Mouse (Mus musculus) T-helper 17 cell (primary cell): ENCODE results near the gene Pdzd7.

Source experiments
- in situ Hi-C, 2 experiments: fragments of 300-600 bp; cut with MboI, MseI; formaldehyde crosslinking; loops; 1 replicate in 1 of 2; 2 replicates in 1 of 2; pipeline ENCODE4 v1.15.1; 2025; ENCODE audit warnings: high pct_unique_total_duplicates in 2 of 2

Gene Pdzd7

DNA sequence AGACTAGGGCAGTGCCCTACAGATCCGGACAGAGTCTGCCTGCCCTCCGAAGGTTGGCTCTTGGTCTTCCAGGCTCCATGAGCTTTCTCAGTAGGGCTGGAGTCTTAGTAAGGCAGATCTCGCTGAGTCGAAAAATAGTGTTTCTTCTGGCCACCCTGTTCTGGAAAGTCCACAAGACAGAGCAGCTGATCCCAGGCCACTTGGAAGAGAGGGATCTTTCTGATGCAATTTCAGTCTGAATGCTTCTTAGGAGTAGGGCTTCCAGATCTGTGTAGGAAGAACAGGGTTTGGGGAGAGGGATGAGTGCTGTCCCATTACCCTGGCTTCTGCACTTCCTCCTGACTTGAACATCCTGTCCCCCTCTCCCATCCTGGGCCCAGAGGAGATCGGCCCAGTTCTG, at the start of gene Pdzd7:
Gene Pdzd7 (minus strand): TSS at position 67 of the 400 bp plus-strand sequence.
- in situ Hi-C loops: no loop called here

DNA sequence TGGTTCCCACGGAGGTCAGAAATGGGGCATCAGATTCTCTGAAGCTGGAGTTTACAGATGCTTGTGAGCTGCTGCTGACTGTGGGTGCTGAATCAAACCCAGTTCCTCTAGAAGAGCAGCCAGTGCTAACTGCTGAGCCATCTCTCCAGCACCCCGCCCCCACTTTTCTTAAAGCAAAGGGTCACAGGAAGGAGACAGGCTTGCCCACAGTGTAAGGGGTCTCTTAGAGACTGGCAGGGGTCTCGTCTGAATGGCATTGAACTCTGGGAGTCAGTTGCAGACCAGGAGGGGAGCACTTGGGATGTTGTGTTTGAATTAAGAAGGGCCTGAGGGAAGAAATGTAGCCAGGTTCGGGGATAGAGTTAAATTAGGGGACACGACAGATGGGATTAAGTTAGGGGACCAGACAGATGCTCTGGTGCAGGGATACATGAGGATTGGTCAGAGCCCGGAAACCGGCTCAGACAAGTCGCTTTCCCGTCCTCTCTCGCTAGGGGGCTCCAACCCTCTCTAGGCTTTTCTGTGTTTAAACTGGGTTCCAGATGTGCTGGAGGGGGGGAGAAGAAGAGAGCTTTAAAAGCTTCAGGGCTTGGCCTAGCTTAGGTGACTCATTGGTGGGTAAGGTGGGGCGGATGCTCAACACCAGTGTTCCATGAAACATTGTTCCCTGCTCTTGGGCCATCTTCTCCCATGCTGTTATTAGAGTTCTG, 36.5 kb upstream of the Pdzd7 start:
- in situ Hi-C loops: no loop called here

DNA sequence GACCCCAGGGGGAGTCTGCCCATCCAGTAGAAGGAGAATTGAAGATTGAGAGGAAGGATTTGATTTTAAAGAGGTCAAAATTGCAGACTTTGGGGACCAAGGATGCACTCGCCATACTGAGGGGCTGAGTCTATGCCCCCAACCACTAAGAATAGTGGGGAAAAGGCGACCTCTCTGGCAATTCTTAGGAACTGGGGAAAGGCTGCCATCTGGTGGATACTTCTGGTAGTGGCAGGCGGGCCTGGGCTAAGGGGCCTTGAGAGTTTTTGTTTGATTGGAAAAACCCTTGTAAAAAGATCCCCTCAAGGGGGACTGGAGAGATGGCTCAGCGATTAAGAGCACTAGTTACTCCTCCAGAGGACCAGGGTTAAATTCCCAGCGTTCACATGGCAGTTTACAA, 35.8 kb upstream of the Pdzd7 start:
- in situ Hi-C loops: no loop called here

DNA sequence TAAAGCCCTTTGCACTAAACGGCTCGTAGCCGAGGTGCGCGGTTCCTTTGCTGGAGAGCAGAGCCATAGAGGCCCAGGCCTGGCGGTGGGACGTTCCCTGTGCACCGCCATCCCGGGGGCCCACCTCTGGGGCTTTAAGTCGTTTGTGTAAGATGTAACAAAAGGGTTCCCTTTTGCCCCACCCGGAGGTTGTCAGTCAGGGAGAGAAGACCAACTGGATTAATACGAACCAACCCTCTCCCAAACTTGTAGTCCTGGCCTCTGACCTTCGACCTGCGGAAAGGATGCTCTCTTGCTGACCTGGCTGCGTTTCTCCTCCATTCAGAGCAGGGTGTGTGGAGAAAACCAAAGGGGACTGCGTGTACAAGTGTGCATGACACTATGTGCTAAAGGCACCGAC, 35.2 kb upstream of the Pdzd7 start:
- in situ Hi-C loops: no loop called here

DNA sequence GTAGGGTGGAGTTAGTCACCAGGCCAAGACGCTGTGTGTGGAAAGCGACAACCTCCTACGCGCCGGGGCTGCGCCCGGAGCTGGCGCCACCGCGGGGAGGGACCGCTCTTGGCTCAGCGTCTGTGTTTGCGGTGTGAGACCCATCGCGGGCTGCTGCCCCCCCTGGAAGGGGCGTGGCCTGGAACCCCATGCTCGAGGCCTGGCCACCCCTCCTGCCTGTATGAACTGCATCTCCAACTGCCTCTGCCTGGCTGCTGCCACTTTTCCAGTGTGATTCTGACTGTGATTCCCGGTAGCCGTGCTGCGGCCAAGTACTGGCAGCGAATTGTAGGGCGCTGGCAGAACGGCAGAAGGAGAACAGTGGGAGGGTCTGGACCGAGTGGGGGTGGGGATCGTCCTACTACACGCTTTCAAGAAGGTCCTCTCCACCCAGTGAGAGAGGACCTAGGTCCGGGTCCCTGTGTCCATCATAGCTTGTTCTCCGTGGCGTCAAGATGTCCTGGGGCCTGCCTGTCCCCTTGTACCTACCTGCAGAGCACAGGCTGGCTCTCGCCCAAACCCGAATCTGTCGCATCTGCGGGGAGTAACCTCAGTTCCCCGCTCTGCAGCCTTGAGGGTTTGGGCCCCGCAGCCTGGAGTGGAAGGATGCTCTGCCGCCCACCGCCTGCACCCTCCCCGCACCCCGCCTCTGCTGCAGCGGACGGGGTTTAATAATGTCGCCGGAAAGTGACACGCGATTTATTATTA, 34.4 kb upstream of the Pdzd7 start:
- in situ Hi-C loops: loop anchor here in 1 of 2 experiments (5.0 kb wide), 1 partner anchor 73 kb away; the partner anchor contains the start of genes Mrpl43 and Twnk

DNA sequence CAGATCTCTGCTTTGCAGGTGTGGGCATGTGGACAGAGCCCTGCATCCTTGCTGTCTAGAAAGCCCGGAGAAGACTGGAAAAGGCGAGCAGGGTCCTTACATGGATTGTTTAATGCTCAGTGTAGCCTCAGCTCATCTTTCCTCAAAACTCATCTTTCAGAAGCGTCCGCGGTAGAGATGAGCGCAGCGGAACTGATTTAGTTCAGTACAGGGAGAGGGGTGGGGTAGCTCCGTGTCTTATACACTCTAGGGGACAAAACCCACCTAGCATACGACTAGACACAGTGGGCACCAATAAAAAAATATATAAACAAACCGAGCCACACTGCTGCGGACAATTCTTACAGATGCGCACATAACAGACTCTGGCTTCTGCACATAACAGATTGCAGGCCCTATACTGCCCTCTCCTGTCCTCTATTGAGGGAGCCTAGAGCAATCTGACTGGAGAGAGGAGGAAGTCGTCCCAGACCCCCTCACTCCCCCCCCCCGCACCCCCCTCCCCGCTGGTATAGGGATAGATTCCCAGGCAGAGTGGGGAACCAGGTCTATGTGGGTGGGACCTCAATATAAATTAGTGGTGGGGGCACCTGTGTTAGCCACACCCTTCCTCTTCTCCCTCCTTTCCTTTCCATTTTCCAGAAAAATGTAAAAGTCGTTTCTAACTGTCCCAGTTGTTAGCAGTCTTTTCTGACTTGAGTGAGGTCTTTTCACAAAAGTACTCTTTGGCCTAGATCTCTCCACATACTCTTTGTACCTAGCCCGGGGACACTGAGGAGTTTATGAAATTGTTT, 33.7 kb upstream of the Pdzd7 start:
- in situ Hi-C loops: loop anchor here in 1 of 2 experiments (5.0 kb wide), 1 partner anchor 72 kb away; the partner anchor contains the start of genes Mrpl43 and Twnk

DNA sequence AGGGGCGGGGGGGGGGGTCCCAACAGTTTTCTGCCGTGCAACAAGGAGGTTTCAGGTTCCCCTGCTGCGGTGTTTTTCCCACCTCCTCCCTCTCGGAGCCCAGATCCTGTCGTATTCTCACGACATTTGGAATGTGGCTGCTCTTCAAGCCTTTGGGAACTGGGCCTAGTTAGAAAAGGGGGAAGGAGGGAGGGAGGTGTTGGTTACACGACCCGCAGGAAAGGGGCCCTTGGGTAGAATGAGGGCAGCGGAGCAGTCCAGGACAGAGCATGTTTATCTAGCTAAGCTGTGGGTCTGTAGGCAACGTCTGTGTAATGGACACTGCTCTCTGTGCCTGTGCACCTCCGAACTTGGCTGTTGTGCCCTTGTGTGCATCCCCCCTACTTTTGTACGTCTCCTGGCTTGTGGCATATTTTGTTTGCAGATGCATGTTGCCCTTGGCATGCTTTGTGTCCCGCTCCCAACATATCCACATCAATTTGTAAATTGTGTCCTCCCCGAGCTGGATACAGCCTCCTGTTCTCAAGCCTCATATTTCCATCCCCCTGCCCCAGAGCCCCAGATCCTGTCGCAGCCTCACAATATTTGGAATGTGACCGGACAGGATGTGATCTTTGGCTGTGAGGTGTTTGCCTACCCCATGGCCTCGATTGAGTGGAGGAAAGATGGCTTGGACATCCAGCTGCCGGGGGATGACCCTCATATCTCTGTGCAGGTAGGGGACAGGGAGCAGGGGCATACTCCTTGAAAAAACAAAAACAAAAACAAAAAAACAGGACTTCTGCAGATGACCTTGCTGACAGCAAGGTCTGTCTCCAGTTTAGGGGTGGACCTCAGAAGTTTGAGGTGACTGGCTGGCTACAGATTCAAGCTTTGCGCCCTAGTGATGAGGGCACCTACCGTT, 32.5 kb upstream of the Pdzd7 start:
- in situ Hi-C loops: loop anchor here in 1 of 2 experiments (5.0 kb wide), 1 partner anchor 71 kb away; the partner anchor contains the start of genes Mrpl43 and Twnk

DNA sequence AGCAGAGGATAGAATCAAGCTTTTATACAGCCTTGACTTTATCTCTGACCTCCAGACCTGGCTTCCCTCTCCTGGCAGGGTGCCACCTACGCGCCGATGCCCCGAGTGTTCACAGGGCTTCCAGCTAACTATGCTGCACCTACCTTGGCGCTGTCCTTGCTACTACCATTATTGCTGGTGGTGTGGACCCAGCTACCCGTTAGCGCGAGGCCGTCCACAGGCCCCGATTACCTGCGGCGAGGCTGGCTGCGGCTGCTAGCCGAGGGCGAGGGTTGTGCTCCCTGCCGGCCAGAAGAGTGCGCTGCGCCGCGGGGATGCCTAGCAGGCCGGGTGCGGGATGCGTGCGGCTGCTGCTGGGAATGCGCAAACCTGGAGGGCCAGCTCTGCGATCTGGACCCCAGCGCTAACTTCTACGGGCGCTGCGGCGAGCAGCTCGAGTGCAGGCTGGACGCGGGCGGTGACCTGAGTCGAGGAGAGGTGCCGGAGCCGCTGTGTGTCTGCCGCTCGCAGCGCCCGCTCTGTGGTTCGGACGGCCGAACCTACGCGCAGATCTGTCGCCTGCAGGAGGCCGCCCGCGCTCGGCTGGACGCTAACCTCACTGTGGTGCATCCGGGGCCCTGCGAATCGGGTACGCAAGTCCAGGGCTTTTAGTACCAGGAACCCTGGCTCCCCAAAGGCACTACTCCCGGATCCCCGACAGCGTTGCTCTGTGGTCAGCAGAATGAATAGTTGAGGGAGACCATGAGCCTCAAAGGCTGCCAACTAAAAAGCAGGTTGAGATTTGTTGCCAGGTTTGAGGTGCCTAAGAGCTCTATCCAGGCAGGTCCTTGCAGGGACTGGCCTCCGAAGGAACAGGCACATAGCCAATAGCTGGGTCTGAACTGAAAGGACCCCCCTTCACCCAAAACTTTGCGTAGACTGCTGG, 31.3 kb upstream of the Pdzd7 start:
- in situ Hi-C loops: loop anchor here in 1 of 2 experiments (5.0 kb wide), 1 partner anchor 70 kb away; the partner anchor contains the start of genes Mrpl43 and Twnk

DNA sequence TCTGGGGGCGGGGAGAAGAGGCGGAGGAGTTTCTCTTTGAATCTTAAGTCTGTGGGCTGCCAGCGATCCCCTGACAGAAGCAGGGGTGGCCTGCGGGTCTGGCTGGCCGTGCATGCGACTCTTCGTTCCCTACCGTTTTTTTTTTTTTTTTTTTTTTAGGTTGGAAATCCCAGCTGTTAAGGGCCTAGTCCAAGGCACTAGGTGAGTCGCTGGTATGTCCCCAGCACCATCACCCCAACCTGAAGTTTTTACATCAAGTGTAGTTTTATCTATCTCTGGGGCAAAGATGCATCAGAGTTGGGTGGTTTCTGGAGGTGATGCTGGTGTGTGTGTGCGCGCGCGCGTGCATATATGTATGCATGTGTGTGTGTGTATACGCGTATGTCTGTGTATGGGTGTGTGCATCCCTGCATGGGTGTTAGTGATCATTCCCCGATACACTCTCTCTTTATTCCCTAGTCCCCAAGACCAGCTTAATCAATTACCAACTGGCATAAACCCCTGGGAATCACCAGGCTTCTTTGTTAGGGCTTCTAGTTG, 30.6 kb upstream of the Pdzd7 start:
- in situ Hi-C loops: loop anchor here in 1 of 2 experiments (5.0 kb wide), 1 partner anchor 69 kb away; the partner anchor contains the start of genes Mrpl43 and Twnk

DNA sequence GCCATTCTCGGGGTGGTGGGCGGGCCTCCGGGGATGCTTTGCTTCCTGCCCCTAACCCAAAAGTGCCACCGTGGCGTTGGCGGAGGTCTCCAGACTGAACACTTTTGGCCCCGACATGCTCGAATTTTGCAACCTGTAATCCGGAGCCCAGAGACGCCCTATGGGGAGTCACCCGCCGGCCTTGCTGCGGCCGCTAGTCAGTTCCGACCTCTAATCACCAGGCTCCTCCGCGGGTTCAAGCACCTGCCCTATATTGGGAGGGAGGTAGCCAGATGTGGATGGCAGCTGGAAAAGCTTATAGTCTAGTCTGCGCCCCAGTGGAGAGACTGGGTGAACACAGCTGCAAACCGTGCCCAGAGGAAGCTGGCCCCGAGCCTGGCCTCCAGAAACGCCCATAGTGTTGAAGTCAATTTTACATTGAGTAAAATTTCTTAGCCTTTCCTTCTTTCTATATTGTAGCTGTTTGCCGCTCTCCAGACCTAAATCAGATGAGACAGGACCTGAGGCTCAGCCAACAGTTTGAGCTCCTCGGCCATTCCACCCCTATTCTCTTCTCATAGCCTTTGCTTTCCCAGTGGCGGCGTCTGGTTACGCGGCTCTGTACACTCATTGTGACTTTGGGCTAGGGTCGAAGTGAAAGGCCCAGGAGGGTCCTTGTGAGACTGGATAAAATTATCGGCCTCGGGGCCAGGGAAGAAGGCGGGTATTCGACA, 30.0 kb upstream of the Pdzd7 start:
- in situ Hi-C loops: loop anchor here in 1 of 2 experiments (5.0 kb wide), 1 partner anchor 68 kb away; the partner anchor contains the start of genes Mrpl43 and Twnk

DNA sequence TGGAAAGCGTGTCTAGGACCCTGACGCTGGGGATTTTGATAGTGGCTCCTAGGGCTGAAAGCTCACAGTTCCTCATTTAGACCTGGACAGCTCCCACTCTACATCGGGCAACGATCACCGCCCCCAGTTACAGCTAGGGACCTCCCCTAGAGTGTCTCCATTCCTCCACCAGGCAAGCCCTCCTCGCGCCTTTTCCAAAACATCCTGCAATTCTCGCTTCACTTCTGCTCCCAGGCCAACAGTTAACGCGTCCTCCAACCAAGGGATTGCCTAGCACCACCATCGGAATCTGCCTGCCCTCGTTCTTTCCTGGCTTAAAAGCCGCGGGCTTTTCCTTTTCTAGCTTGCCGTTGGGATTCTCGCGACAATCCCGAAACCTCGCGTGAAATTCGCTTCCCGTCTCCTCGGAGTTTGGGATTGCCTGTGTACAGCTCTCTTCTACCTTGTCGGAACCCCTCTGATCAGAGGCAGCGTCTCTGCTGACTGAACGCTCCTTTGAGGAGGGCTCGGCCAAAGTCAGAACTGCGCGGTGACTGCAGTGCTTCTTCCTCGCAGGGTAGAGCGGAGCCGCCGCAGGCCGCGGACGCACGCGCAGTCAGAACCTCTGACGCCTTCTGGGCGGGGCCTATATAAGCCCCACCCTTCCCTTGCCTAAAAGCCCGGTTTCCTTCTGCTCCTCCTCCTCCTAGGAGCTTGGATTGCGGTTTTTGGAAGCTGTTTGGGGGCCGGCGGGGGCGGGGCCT, 29.2 kb upstream of the Pdzd7 start, which contains the start of gene Kazald1:
Gene Kazald1 (plus strand): TSS at position 662 of the 743 bp plus-strand sequence.
- in situ Hi-C loops: loop anchor here in 1 of 2 experiments (5.0 kb wide), 1 partner anchor 67 kb away; the partner anchor contains the start of genes Mrpl43 and Twnk

DNA sequence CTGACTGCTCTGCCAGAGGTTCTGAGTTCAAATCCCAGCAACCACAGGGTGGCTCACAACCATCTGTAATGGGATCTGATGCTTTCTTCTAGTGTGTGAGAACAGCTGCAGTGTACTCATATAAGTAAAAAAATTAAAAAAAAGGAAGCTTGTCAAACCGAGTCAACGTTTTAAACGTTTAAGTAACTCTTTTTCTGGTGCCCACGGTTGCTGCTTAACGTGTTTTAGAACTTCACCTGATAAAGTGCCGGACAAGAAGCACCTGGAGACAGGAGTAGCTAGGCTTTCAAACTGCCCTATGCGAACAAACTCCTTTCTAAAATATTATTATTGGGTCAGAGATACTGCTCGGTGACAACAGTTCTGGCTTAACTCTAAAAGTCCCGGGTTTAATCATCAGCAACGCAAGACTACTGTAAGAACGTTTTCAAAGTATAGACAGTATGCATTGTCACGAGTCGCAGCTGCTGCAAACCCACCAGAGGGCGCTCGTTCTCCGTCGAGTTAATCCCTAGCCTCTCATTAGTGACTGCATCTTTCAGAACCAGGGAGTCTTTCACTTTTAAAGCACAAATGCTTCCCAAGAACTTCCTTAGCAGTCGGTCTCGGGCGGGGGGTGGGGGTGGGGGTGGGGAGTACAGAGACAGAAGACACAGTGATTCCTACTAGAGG, 28.5 kb upstream of the Pdzd7 start:
- in situ Hi-C loops: no loop called here

DNA sequence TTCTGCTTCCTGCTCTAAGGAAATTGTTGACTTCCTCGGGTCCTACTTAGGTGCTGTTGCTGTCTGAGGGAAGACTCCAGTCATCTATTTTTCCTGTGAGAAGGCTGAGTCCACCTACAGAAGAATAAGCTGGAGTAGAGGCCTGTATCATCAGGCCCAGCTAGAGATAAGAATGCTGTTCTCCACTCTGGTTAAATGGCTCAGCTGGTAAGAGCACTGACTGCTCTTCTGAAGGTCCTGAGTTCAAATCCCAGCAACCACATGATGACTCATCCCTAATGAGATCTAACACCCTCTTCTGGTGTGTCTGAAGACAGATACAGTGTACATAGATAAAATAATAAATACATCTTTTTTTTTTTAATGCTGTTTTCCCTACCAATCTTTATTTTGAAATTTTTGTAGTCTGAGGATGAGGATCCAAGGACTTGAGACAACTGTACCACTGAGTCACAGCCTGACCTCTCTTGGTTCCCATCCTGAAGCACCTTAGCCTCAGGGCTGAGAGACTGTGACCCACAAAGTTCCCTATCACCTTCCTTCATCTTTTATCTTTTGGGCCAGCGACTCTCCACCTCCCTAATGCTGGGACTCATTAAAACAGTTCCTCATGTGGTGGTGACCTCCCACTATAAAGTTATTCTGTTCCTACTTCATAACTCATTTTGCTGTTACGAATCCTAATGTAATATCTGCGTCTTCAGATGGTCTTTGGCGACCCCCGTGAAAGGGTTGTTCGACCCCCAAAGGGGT, 22.4 kb upstream of the Pdzd7 start:
- in situ Hi-C loops: loop anchor here in 1 of 2 experiments (5.0 kb wide), 1 partner anchor 781 kb away; no protein-coding TSS in a partner anchor

DNA sequence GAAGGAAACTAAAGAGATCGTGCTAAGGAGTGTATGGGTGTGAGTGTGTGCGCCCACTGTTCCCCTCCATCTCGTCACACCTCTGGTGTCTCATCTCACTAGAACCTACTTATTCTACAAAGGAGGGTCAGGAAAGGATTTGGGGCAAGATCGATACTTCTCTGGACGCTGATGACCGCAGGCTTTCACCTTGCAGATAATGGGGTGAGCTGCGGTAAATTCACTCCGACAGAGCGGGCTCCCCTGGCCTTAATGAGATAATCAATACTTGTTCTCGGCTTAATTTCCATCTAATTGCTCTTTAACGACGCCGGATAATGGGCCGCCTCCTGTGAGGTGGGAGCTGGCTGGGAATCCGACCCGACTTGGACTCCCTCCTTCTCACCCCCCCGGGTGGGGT, 21.7 kb upstream of the Pdzd7 start:
- in situ Hi-C loops: loop anchor here in 1 of 2 experiments (5.0 kb wide), 1 partner anchor 780 kb away; no protein-coding TSS in a partner anchor

DNA sequence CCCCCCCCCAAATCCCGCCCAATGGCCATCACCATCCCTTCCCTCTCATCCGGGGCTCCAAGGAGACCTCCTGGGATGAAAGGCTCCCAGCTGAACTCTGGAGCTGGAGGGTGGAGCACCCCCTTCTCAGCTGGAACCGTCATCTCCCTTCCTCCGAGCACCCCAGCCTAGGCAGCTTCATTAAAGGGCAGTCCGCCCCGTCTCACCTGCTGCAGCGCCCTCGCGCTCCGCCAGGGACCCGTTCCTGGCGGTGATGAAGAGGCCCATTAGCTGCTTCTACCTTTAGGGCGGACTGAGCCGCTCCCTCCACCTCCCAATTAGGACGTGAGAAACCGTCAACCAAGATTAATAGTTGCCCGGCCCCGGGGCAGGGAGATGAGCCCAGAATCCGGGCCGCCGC, 19.7 kb upstream of the Pdzd7 start:
- in situ Hi-C loops: loop anchor here in 1 of 2 experiments (5.0 kb wide), 1 partner anchor 778 kb away; no protein-coding TSS in a partner anchor
